Mouse (Mus musculus) kidney, postnatal 4 days (tissue): ENCODE measurements around the gene Art5.

Experiments
- DNase-seq, 2 experiments: peaks; one replicate each; pipeline ENCODE4 v3.0.0; 2021; ENCODE audit warnings: mixed read lengths in 2 of 2

Art5 gene

GRCm38 (mm10) chr7:102109171-102109570 lies at the start of gene Art5:
Art5 (minus strand) TSS chr7:102109489.
- no peak for DNase-seq

GRCm38 (mm10) chr7:102153691-102154090 lies 44.4 kb upstream of the Art5 start:
- no peak for DNase-seq

GRCm38 (mm10) chr7:102137898-102138297 lies 28.6 kb upstream of the Art5 start:
- DNase-seq = no peak

- DNase-seq = peak; percentile 58 to 66
These were observed 28.2 kb upstream of the Art5 start for GRCm38 (mm10) chr7:102137464-102137863.

- peak in 1 of 2 experiments; percentile 21 for DNase-seq
These were observed 23.1 kb upstream of the Art5 start for GRCm38 (mm10) chr7:102132395-102132794.

GRCm38 (mm10) chr7:102120326-102120725 lies 11.0 kb upstream of the Art5 start:
- DNase-seq = no peak

- DNase-seq = no peak
These were observed 8.1 kb upstream of the Art5 start for GRCm38 (mm10) chr7:102117382-102117781.

- DNase-seq = no peak
These were observed 7.5 kb upstream of the Art5 start, which contains the start of gene Chrna10 for GRCm38 (mm10) chr7:102116579-102117331. Chrna10 (minus strand) TSS chr7:102116828.

- DNase-seq = no peak
These were observed 4.0 kb upstream of the Art5 start for GRCm38 (mm10) chr7:102113151-102113729.

- no peak for DNase-seq
These were observed 457 bp upstream of the Art5 start for GRCm38 (mm10) chr7:102109746-102110145.

GRCm38 (mm10) chr7:102108206-102108605 lies 1.1 kb downstream of the Art5 start:
- DNase-seq = no peak

GRCm38 (mm10) chr7:102106700-102107141 lies 2.6 kb downstream of the Art5 start:
- DNase-seq = peak; percentile 23 to 44

GRCm38 (mm10) chr7:102104126-102104525 lies 5.2 kb downstream of the Art5 start:
- DNase-seq = no peak

- DNase-seq = no peak
These were observed 5.7 kb downstream of the Art5 start for GRCm38 (mm10) chr7:102103555-102103954.

- peak in 1 of 2 experiments; percentile 32 for DNase-seq
These were observed 6.6 kb downstream of the Art5 start for GRCm38 (mm10) chr7:102102696-102103095.

GRCm38 (mm10) chr7:102102241-102102640 lies 7.0 kb downstream of the Art5 start:
- no peak for DNase-seq

GRCm38 (mm10) chr7:102101487-102101886 lies 7.8 kb downstream of the Art5 start, which contains the start of gene Art1:
Art1 (plus strand) TSS chr7:102101743.
- no peak for DNase-seq

- DNase-seq = no peak
These were observed 8.4 kb downstream of the Art5 start for GRCm38 (mm10) chr7:102100868-102101267.

- DNase-seq = peak; percentile 54 to 74
These were observed 9.3 kb downstream of the Art5 start for GRCm38 (mm10) chr7:102099760-102100661.

- no peak for DNase-seq
These were observed 22.0 kb downstream of the Art5 start for GRCm38 (mm10) chr7:102087336-102087735.

GRCm38 (mm10) chr7:102084041-102084696 lies 25.1 kb downstream of the Art5 start:
- DNase-seq = no peak

GRCm38 (mm10) chr7:102082816-102083215 lies 26.5 kb downstream of the Art5 start, which contains the start of gene Trpc2:
Trpc2 (plus strand) TSS chr7:102083116.
- no peak for DNase-seq
